Mouse (Mus musculus) C2C12 (cell line): ENCODE measurements at regions not wholly inside any gene's neighbourhood (a gene's known extent, or its start where the extent isn't known, plus 50 kb on each side); places are given as distances from the start of the nearest gene placed in this dataset.

Experiments used
- CTCF ChIP-seq: IDR thresholded peaks from one replicate; pipeline ENCODE4 v1.5.1; 2011; ENCODE audit not compliant: control insufficient read depth, insufficient read depth, insufficient read length
- MAX ChIP-seq: IDR thresholded peaks from one replicate; pipeline ENCODE4 v1.6.1; 2011; ENCODE audit warnings: mild to moderate bottlenecking, control low read depth
- MYOD1 ChIP-seq: IDR thresholded peaks from one replicate; pipeline ENCODE4 v1.6.1; 2011; ENCODE audit warnings: low read depth; ENCODE audit not compliant: control insufficient read depth, insufficient read length
- MYOG ChIP-seq: IDR thresholded peaks from one replicate; pipeline ENCODE4 v1.6.1; 2011; ENCODE audit not compliant: control insufficient read depth, insufficient read length; ENCODE audit errors: extremely low read depth
- USF1 ChIP-seq: IDR thresholded peaks from one replicate; pipeline ENCODE4 v1.6.1; 2011; ENCODE audit warnings: low read depth, mild to moderate bottlenecking, control low read depth, moderate library complexity

GRCm38 (mm10) chr14:109214848-109215247 is 300.9 kb upstream of the Slitrk1 start:
- TF ChIP-seq USF1 (no peak), CTCF (no peak), MYOG (no peak), MYOD1 (peak; percentile 69), MAX (no peak)
